Mouse (Mus musculus) spleen, adult 2 months (tissue): ENCODE results near the gene Smim24. TPM values are rescaled to one million over a fixed set of nuclear protein-coding genes. Genes with fewer than 3 reads are reported as not detected.

Experiments used
- DNase-seq, 2 experiments: peaks; one replicate each; pipeline versions ENCODE4 v3.0.0 to v3.0.0-alpha.2; 2012 to 2021; ENCODE audit warnings: low spot score in 2 of 2, low read depth in 1 of 2
- H3K27ac ChIP-seq: fragments of 200-500 bp; 2 replicates; pipeline ENCODE4 v1.5.1; 2012; ENCODE audit warnings: low read length, inconsistent platforms; ENCODE audit not compliant: insufficient read depth
- H3K27me3 ChIP-seq: fragments of 200-500 bp; 2 replicates; pipeline ENCODE4 v1.6.1; 2012; ENCODE audit warnings: mild to moderate bottlenecking, moderate library complexity, low read length, inconsistent platforms; ENCODE audit not compliant: control insufficient read depth, insufficient read depth
- H3K36me3 ChIP-seq: fragments of 200-500 bp; 2 replicates; pipeline ENCODE4 v1.6.1; 2012; ENCODE audit warnings: mild to moderate bottlenecking, low read length, inconsistent platforms; ENCODE audit not compliant: control insufficient read depth, insufficient read depth
- H3K4me1 ChIP-seq: fragments of 200-500 bp; 2 replicates; pipeline ENCODE4 v1.6.1; 2011; ENCODE audit warnings: inconsistent platforms; ENCODE audit not compliant: control insufficient read depth, insufficient read depth, insufficient read length
- H3K4me3 ChIP-seq: fragments of 200-500 bp; 2 replicates; pipeline ENCODE4 v1.5.1; 2011; ENCODE audit warnings: mild to moderate bottlenecking, inconsistent platforms; ENCODE audit not compliant: insufficient read depth, insufficient read length; ENCODE audit errors: extremely low read depth
- CTCF ChIP-seq: fragments of 200-500 bp; IDR thresholded peaks from 2 replicates; pipeline ENCODE4 v1.5.1; 2011; ENCODE audit warnings: mild to moderate bottlenecking, inconsistent platforms; ENCODE audit not compliant: insufficient read depth, insufficient read length, insufficient replicate concordance; ENCODE audit errors: extremely low read depth
- POLR2A ChIP-seq: fragments of 200-500 bp; IDR thresholded peaks from 2 replicates; pipeline ENCODE4 v1.6.1; 2011; ENCODE audit warnings: low read depth, low read length, inconsistent platforms
- WGBS: fragments of 180-500 bp; shearing (Covaris S2); methylation state at CpG from one replicate; pipeline ENCODE4 v1.1.7; 2018; 5-methylcytosine and 5-hydroxymethylcytosine counted together
- polyA plus RNA-seq: library from polyadenylated mRNA; depleted of rRNA; stranded (reverse); fragments of >200 nt; gene quantifications from 2 replicates; pipeline ENCODE4 v1.2.3, GENCODE M21; 2012

Gene Smim24
- polyA plus RNA-seq, 1 experiment, result 18.3 TPM

- no peaks in the 10 kb centered on the region for H3K27me3 ChIP-seq
- WGBS, result 80% methylated on average over 17 of the region's 17 CpGs
- H3K4me3 ChIP-seq, result no peak overlapping the region
- H3K4me1 ChIP-seq, result peaks cover 2% of the 10 kb centered on the region
- DNase-seq, result no peak
- no peak overlapping the region for H3K27ac ChIP-seq
- 0 out of 2 replicates have a peak, but pooled peaks cover 2% of the 10 kb centered on the region for H3K36me3 ChIP-seq
- no peak for TF ChIP-seq POLR2A
- no peak for TF ChIP-seq CTCF
These were observed 22.9 kb downstream of the Smim24 start for GRCm38 (mm10) chr10:81415549-81416310.

- WGBS, result 16% methylated on average over 25 of the region's 26 CpGs
- peaks cover 2% of the 10 kb centered on the region for H3K4me1 ChIP-seq
- no peak for DNase-seq
- no peak overlapping the region; the same call in 1 of the 2 replicates for H3K27ac ChIP-seq
- H3K4me3 ChIP-seq, result no peak overlapping the region
- TF ChIP-seq CTCF, result no peak
- no peak for TF ChIP-seq POLR2A
- H3K27me3 ChIP-seq, result no peaks in the 10 kb centered on the region
- H3K36me3 ChIP-seq, result 0 out of 2 replicates have a peak, but pooled peaks cover 2% of the 10 kb centered on the region
These were observed 23.9 kb downstream of the Smim24 start for GRCm38 (mm10) chr10:81416581-81417226.

- WGBS, result 75% methylated on average over 12 of the region's 12 CpGs
- Histone ChIP-seq H3K36me3 (0 out of 2 replicates have a peak, but pooled peaks cover 2% of the 10 kb centered on the region), H3K4me1 (peaks cover 2% of the 10 kb centered on the region), H3K27ac (peak overlapping the region; percentile 28; the same call in 1 of the 2 replicates), H3K4me3 (no peak overlapping the region), H3K27me3 (no peaks in the 10 kb centered on the region)
- DNase-seq, result no peak
- TF ChIP-seq POLR2A (no peak), CTCF (no peak)
These were observed 24.7 kb downstream of the Smim24 start for GRCm38 (mm10) chr10:81417227-81418215.

- no peak overlapping the region for H3K27ac ChIP-seq
- no peak for DNase-seq
- WGBS, result 78% methylated on average over 11 of the region's 11 CpGs
- H3K27me3 ChIP-seq, result no peaks in the 10 kb centered on the region
- TF ChIP-seq POLR2A (no peak), CTCF (no peak)
- H3K4me1 ChIP-seq, result peaks cover 2% of the 10 kb centered on the region
- H3K36me3 ChIP-seq, result 0 out of 2 replicates have a peak, but pooled peaks cover 2% of the 10 kb centered on the region
- H3K4me3 ChIP-seq, result no peak overlapping the region
These were observed 25.6 kb downstream of the Smim24 start for GRCm38 (mm10) chr10:81418216-81419070.

GRCm38 (mm10) chr10:81419111-81419928 is 26.5 kb downstream of the Smim24 start:
- Histone ChIP-seq H3K27me3 (no peaks in the 10 kb centered on the region), H3K4me3 (no peak overlapping the region), H3K27ac (no peak overlapping the region), H3K4me1 (peaks cover 2% of the 10 kb centered on the region), H3K36me3 (0 out of 2 replicates have a peak, but pooled peaks cover 2% of the 10 kb centered on the region)
- TF ChIP-seq CTCF (no peak), POLR2A (no peak)
- WGBS, result 89% methylated on average over 10 of the region's 10 CpGs
- peak in 1 of 2 experiments; percentile 2 for DNase-seq
